Mouse (Mus musculus) gastrocnemius, adult 2 months (tissue): ENCODE measurements around the gene Zranb3. TPM values are rescaled to one million over a fixed set of nuclear protein-coding genes. Genes with fewer than 3 reads are reported as not detected.
A peak's percentile ranks its signal among the peaks of the same experiment; 100 is the strongest.
"Not testable (repeated sequence)": the region's sequence is repeated elsewhere in the genome, so short reads cannot be mapped to it uniquely, and the experiment has no call there.

Experiments
- DNase-seq: peaks from one replicate; pipeline ENCODE4 v3.0.0; 2022
- H3K27ac ChIP-seq: fragments of 200-600 bp; 2 replicates; pipeline ENCODE4 v1.8.1; 2022; ENCODE audit warnings: mild to moderate bottlenecking
- H3K4me3 ChIP-seq: fragments of 200-600 bp; 2 replicates; pipeline ENCODE4 v1.8.1; 2022; ENCODE audit warnings: mild to moderate bottlenecking, moderate library complexity
- CTCF ChIP-seq: fragments of 200-600 bp; IDR thresholded peaks from 2 replicates; pipeline ENCODE4 v1.8.1; 2022; ENCODE audit warnings: antibody characterized with exemption, mild to moderate bottlenecking, moderate library complexity
- intact Hi-C: fragments of 180-260 bp; cut with DNase I; formaldehyde crosslinking; loops from one replicate; pipeline ENCODE4 v1.15.1; 2025
- total RNA-seq, 2 experiments: library from RNA; stranded (reverse); gene quantifications; 2 replicates each; pipeline ENCODE4 v1.2.3; 2021

The Zranb3 gene
- total RNA-seq, 2 experiments from 2014 or later, result 5.5 to 6.2 TPM

GRCm38 (mm10) chr1:128003712-128004370 is 99.0 kb downstream of the Zranb3 start:
- no peak for TF ChIP-seq CTCF
- Histone ChIP-seq H3K27ac (no peak overlapping the region), H3K4me3 (no peak overlapping the region)
- DNase-seq, result no peak
- intact Hi-C loops, result no loop called here

DNA sequence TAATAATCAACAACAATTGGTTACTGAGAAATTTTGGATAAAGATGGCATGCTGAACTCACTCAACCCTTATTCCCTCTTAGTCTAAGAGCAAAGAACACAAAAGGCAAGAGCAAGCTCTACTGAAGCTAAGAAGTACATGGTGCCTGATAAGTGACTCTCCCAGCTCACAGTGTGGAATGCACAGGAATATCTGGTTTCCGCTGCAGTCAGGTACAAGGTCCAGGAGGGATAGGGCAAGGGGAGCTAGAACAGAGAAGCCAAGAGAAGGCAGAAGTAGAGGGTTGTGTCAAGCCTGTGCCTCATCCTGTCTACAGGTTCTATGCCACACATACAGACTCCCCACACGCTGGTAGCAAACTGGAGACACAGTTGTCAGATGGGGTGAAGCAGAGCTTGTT is 100.7 kb downstream of the Zranb3 start:
- Histone ChIP-seq H3K27ac (no peak overlapping the region), H3K4me3 (no peak overlapping the region)
- no peak for TF ChIP-seq CTCF
- intact Hi-C loops, result no loop called here
- DNase-seq, result no peak

GRCm38 (mm10) chr1:128000931-128001330 is 101.9 kb downstream of the Zranb3 start:
- H3K27ac ChIP-seq, intact Hi-C loops, DNase-seq: not testable (repeated sequence)

DNA sequence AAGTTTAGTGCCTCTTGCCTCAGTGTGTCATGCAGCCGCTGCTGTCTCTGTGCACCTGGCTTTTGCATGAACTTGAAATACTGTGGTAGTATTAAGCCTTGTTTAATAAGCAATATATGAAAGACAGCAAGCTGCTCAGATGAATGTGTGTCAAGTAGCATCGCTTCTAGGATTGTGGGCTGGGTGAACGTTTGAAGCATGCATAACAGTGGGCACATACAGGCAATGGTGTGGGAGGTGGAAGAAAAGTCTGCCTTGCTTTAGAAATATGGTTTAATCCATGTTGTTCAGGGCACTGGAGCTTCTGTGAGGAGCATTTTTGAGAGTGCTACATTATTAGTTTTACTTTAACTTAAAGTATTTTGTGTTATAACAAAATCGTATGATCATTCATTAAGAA is 109.0 kb downstream of the Zranb3 start:
- no peak for TF ChIP-seq CTCF
- intact Hi-C loops, result loop anchor here (5.0 kb wide), 1 partner anchor 88 kb away; no protein-coding TSS in a partner anchor
- Histone ChIP-seq H3K27ac (no peak overlapping the region), H3K4me3 (no peak overlapping the region)
- no peak for DNase-seq

More at GRCm38 (mm10) chr1:128000931-128001330, 101.9 kb downstream of the Zranb3 start:
- not testable (repeated sequence) for H3K4me3 ChIP-seq

DNA sequence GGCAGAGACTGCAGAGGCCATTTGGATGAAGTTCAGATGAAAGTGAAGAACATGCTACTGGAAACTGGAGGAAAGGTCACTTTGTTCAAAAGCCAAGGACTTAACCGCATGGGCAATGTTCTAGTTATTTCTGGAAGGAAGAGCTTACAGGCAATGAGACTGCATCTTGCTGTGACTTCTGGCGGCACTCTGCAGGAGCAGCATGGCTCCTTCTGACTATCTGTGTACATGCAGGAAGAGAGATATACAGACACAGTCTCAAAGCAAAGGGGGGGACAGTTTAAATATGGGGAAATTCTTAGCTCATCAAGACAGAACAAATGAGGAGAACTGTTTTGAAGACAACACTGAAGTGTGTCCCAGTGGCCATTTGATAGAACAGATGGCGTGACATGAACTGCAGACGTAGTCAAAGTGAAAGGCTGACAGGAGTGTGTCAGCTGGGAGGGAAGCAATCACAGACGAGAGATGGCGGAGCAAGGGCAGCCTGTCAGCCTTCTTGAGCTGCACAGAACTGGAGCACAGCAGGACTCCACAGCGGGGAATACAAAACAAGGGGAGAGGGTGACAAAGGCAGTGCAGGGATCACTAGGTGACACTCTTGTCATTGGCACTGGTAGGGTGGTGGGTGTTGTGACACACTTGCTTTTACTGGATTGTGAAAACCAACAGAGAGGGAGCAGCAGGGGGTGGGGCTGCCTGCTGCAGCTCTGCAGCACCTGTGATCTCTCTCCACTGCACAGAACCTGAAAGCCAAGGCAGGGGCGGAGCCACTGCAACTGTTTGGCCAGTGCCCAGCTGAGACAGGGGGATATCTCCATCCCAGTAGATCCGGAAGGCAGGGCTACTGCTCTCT is 112.7 kb downstream of the Zranb3 start:
- no peak for TF ChIP-seq CTCF
- Histone ChIP-seq H3K4me3 (peak overlapping the region; percentile 41), H3K27ac (peak overlapping the region; percentile 88)
- peak; percentile 56 for DNase-seq
- intact Hi-C loops, result loop anchor here (5.0 kb wide), 1 partner anchor 92 kb away; no protein-coding TSS in a partner anchor

- no peak for DNase-seq
- Histone ChIP-seq H3K4me3 (no peak overlapping the region; the same call in 1 of the 2 replicates), H3K27ac (peak overlapping the region; percentile 88)
- intact Hi-C loops, result no loop called here
- TF ChIP-seq CTCF, result no peak
These were observed 113.5 kb downstream of the Zranb3 start for GRCm38 (mm10) chr1:127989387-127989786.

DNA sequence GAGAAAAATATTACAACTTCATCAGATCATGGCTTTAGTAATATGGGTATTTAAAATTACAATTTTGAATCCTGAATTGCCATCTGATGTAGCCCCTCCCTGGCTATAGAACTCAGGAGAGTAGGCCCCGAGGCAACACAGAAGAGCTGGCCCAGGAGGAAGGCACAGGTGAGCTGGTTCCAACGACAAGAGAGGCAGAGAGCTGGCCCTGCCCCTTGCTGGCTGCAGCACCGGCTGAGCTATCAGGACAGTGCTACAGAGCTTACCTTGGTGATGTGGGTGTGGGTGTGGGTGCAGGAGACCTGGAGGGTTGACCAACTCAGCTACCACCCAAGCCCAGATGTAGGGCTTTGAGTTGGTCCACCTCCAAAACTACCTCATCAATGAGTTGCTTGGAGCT is 114.6 kb downstream of the Zranb3 start:
- Histone ChIP-seq H3K27ac (peak overlapping the region; percentile 88), H3K4me3 (no peak overlapping the region)
- no peak for TF ChIP-seq CTCF
- DNase-seq, result no peak
- intact Hi-C loops, result no loop called here

DNA sequence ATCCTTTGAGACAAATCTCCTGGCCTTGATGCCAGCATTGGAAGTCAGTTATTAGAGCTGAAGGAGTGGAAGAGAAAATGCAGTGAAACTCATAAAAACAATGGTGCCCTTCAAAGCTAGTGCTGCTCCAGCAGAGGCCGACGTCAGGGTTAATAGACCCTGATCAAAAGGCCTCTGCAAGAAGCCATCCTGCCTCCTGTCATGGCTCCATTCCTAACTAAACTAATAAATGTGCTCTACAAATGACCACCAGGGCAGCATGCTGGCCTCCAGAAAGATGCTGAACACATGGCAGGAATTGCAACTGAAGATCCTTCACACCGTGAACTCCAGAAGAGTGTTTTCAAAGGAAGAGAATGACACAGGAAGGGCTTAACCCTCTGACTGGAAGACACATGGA is 117.5 kb downstream of the Zranb3 start:
- Histone ChIP-seq H3K4me3 (no peak overlapping the region), H3K27ac (no peak overlapping the region)
- DNase-seq, result no peak
- intact Hi-C loops, result no loop called here
- no peak for TF ChIP-seq CTCF

DNA sequence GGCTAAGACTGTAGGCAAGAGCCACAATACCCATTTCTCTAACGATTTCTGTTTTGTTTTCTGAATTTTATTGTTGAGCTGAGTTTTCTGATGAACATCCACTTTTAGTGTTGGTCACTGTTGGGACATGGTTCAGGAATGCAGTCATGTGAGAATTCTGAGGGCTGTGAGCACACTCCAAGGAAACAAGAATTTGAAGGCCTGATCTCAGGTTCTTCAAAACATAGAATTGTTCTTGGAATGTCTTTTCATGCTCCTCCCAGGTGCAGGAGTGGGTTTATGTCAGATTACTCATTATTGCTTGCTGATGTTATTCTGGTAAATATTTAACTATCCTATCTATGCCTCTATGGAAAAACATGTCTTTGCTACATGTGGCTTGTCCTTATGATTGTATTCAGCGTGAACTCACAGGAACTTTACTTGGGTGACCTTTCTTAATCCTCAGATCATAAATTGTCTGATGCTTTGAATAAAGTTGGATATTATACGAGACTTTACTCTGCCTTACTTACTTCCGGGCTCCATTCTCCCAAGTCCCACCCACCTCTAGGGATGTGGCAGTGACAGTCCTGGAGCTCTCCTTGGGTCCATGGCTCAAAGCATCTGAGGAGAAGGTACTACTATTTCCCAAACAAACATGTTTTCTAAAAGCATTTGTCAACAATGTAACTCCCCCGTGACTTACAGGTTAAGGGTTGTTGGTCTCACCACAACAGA is 119.4 kb downstream of the Zranb3 start:
- intact Hi-C loops, result no loop called here
- TF ChIP-seq CTCF, result no peak
- DNase-seq, result no peak
- Histone ChIP-seq H3K4me3 (no peak overlapping the region), H3K27ac (no peak overlapping the region)

DNA sequence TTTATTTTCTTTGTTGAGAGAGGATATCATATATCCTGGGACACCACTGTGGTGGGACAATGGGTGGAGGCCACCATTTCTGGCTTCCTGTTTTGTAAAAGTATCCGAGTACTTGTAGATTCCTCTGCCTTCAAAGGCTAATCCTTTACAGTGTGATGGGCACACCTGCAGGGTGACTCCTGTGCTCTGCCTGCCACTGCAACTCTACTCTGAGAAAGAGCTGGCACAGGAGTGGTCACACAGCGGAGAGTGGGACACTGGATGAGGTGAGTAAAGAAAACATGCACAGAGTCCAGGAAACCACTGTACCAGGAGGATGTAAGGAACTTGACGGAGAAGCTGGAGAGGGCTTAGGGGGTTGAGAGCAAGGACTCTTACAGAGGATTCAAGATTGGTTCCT is 120.6 kb downstream of the Zranb3 start:
- no peak for TF ChIP-seq CTCF
- Histone ChIP-seq H3K27ac (no peak overlapping the region), H3K4me3 (no peak overlapping the region)
- intact Hi-C loops, result no loop called here
- no peak for DNase-seq

DNA sequence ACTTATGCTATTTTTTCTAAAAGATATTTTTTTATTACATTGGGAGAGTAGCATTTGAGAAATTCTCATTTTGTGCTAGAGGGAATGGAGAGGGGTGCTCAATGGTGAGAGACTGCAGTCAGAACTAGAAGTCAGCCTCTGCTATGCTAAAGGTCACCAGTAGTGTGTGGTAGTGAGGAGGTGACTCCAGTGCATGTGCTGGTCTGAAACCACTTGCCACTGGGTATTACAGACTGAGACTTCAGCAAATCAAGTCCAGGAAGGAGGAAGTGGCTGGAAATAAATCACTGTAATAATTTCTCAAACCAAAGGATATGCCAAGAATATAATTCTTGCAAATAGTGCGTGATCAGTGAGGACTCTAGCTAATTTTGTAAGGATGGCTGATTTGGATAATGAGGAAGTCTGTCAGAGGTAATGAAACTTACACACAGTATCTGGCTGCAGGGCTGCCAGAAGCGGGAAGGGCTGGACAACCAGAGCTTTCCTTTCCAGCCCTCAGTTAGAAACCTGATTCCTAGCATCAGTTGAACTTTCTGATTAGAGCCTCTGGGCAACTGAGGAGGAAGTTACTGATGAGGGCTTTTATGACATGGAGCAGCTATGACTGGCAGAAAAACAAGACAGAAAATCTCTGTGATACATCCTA is 121.8 kb downstream of the Zranb3 start:
- Histone ChIP-seq H3K4me3 (no peak overlapping the region), H3K27ac (peak overlapping the region; percentile 48; the same call in 1 of the 2 replicates)
- TF ChIP-seq CTCF, result peak; percentile 6; the same call in 1 of the 2 replicates
- intact Hi-C loops, result no loop called here
- peak; percentile 37 for DNase-seq

DNA sequence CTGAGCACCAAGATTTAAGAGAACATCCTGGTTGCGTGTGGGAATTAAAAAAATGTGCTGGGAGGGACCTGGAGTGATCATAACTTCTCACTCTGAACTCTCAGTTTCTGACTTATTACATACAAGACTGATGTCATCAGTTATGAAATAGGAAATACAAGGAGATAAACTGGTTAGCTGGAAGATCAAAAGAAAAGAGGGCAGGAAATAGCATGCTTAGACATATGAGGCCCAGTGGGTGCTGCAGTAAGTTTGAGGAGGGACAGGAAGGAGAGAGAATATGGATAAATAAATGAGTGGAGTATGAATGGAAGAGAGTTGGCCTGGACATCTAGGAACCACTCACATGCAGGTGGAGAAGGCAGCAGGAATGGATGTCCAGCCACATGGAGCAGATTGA is 124.7 kb downstream of the Zranb3 start:
- Histone ChIP-seq H3K4me3 (no peak overlapping the region), H3K27ac (no peak overlapping the region)
- DNase-seq, result no peak
- intact Hi-C loops, result no loop called here
- TF ChIP-seq CTCF, result no peak
